Mouse (Mus musculus) urinary bladder, postnatal 36 days (tissue): ENCODE results near the gene Epha2.

ENCODE experiments used
- DNase-seq, 2 experiments: peaks; one replicate each; pipeline ENCODE4 v3.0.0; 2022; ENCODE audit warnings: low spot score in 2 of 2, mixed read lengths in 1 of 2

Epha2 gene

DNA sequence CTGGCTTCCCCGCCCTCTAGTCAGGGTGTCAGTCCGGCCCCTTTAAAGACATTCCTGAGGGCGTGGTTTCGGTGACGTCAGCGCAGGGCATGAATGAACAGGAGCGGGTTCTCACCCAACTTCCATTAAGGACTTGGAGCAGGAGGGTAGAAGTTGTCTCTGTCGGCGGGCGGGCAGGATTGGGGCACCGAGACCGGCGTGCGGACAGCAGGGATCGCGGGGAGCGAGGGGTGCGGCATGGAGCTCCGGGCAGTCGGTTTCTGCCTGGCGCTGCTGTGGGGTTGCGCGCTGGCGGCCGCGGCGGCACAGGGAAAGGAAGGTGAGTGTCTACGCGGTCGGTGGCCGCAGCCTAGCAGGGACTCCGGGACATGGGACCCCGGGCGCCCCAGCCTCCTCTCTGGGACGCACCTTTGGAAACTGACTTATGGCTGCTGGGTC lies at the start of gene Epha2:
TSS of gene Epha2 (plus strand) at position 125 of the 438 bp plus-strand sequence.
- DNase-seq: peak; percentile 91

DNA sequence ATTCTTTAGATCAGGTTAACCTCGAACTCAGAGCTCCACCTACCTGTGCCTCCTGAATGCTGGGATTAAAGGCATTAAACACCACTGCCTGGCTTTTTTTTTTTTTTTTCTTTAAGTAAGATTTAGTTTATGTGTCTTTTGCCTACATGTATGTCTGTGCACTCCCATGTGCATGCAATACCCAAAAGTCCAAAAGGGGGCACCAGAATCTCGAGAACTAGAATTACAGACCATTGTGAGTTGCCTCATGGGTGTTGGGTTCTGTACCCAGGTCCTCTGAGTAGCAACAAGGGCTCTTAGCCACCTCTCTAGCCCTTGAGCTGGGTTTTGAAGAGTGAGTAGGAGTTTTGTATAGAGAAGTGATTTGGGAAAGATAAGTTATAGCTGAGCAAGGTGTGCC lies 48.4 kb upstream of the Epha2 start:
- no peak for DNase-seq

DNA sequence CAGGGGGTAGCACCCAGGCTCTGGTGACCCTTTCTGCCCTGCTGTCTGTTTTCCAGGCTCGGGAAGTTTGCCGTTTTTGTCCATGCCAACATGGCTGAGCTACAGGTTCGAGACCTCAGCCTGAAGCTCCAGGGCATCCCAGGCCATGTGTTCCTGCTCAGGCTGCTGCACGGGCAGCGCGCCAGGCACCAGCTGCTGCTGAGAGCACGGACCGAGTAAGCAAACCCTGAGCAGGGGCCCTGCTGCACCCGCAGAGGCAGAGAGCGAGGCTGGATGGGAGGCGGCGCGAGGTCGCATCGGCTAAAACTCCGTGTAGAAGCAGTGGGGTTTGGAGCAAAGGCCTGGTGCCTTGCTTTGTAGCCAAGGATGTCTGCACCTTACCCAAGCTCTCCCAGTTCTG lies 46.8 kb upstream of the Epha2 start:
- DNase-seq: no peak

DNA sequence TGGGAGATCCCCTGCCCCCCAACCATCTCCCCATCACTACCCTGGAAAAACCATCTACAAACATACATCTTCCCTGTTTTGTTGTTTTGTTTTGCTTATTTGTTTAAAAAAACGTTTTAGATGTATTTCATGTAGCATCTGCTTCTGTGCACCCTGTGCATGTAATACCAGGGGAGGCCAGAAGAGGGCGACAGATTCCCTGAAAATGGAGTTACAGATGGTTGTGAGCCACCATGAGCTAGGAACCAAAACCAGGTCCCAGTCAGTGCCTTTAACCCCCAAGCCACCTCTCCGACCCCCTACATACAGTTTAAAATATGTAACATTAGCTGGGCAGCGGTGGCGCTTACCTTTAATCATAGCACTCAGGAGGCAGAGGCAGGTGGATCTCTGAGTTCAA lies 43.6 kb upstream of the Epha2 start:
- DNase-seq: no peak

DNA sequence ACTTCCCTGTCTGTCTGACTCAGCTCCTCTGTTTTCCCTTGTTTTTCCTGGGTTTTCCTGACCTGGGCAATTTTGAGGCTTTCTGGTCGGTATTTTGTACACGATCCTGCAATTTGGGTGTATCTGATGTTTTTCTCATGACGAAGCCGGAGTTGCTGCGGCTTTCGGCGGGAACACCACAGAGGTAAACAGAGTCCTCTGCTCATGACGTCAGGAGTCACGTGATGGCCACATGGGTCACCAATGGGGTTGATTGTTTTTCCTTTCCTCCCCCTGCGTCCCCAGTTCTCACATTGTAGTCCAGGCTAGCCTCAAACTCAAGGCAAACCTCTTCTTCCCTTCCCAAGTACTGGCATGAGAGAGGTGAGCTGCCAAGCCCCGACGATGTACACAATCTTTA lies 41.6 kb upstream of the Epha2 start:
- no peak for DNase-seq

DNA sequence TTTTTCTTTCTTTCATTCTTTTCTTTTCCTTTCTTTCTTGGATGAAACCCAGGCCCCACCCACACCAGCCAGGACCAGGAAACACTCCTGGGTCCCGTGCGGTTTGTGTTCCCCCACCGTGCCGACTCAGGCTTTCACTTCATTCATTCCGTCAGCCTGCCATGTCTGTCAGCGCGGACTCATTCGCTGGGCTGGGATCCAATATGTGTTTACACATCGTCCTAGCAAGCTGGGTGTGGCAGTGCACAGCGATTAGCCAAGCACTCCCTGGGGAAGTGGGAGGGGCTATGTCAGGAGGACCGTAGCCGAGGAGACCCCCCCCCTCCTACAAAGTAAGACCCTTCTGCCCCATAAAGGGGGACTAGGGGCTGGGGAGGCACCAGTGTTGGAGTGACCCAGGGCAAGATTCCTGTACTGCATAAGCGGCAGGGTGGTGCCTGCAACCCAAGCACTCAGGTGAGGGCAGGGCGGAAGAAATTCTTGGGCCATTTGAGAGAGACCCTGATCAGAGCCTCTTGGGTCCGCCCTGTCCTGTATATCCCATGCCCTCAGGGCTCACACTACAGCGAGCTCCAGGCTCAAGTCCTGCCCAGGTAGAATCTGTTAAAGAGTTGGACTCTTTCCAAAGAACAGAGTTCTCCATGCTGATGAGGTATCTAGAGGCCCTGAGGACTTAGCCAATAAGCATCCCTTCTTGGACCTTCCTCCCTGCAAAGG lies 40.9 kb upstream of the Epha2 start:
- DNase-seq: peak; percentile 65 to 75

DNA sequence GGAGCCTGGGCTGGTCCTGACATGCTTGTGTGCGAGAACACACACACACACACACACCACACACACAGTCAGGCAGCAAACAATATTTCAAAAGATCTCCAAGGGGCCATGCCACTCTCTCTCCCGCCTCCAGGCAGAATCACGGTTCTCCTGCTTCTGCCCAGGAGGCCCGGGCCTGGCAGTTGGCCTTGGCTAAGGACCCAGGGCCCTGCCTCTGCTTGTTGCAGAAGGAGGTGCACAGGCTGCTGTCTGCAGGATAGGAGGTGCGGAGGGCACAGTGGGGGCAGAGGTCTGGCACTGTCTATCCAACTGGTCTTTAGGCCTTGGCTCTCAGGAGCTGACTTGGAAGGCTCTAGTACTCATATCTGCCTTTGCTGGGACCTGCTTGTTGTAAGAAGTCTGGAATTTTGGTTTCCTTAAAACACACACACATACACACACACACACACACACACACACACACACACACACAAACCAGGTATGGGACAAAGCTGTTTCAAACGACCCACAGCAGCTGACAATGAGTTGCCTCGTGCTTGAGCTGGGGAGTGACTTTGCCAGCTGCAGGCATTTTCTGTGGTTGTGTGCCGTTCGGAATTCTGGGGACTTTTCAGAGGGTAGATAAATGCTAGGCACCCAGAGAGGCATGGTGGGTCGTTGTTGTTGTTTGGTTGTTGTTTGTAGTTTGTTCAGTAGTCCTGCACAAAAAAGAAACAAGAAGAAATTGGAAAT lies 38.0 kb upstream of the Epha2 start:
- DNase-seq: no peak

DNA sequence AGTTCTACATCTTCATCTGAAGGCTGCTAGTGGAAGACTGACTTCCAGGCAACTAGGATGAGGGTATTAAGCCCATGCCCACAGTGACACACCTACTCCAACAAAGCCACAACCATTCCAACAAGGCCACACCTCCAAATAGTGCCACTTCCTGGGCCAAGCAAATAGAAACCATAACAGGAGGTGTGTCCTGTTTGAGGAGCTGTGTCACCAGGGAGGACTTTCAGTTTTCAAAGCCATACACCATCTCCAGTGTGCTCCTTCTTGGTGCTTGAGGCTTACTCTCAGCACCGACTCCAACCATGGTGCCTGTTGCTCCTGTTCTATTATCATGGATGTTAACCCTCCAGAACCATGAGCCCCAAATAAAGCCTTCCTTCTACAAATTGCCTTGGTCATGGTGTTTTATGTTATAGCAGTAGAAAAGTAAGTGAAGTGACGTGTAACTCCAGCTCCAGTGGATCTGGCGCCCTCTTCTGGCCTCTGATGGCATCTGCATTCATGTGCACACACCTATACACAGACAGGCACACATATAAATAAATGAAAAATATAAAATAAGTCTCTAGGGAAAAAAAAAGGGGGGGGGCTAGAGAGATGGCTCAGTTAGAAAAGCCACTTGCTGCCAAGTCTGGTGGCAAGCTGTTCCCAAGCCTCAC lies 34.9 kb upstream of the Epha2 start:
- DNase-seq: no peak

DNA sequence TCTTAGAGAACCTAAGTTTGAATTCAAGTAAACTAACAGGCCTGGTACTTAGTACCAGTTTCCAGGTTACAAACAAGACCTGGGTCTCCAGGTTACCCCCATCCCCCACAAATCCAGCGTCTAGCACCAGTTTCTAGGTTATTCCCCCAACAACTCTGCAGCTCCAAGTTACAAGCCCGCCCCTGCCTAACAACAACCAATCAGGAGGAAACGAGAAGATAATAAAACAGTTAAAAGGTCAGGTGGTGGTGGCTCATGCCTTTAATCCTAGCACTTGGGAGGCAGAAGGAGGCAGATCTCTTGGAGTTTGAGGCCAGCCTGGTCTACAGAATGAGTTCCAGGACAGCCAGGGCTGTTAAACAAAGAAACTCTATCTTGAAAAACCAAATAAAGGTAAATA lies 33.8 kb upstream of the Epha2 start:
- DNase-seq: no peak

DNA sequence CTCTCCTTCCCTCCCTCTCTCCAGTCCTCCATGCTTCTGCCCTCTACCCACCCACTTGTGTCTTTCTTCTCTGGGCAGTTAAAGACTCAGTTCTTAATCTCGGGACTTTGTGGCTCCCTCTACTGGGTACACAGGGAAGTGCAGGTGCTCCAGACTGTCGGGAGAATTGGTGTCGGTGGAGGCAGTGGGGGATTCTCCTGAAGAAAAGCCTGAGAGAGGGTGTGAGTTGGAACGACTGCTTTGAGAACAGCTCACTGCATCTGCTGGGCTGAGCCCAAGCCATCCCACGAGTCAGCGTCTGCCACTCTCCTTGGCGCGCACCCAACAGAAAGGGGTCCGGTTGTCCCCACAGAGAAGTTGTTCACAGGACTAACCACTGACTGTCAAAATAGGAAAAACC lies 33.2 kb upstream of the Epha2 start:
- peak; percentile 51 to 57 for DNase-seq

DNA sequence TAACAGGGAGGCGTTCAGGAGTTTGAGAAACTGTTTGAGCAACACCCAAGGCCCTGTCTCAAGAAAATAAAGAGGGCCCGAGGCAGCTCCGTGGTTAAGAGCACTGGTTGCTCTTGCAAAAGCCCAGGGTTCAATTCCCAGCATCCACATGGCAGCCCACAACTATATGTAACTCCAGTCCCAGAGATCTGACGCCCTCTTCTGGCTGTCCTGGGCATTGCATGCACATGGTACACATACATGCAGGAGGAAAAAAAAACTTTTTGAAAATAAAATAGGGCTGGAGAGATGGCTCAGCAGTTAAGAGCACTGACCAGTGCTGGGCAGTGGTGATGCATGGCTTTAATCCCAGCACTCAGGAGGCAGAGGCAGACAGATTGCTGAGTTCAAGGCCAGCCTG lies 32.7 kb upstream of the Epha2 start:
- DNase-seq: no peak

DNA sequence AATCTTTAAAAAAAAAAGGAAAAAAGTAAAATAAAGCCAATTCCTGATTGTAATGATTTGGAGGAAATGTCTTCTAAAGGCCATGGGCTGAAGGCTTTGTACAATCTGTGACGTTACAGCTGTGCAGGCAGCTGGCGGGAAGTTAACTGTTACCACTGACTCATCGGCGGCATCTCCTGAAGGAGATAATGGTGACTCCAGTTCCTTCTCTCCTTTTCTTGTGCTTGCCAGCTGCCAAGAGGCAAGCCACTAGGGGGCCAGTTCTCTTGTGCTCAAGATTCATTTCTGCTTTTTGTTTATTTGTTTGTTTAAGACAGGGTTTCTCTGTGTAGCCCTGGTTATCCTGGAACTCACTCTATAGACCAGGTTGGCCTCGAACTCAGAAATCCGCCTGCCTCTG lies 32.0 kb upstream of the Epha2 start:
- no peak for DNase-seq

DNA sequence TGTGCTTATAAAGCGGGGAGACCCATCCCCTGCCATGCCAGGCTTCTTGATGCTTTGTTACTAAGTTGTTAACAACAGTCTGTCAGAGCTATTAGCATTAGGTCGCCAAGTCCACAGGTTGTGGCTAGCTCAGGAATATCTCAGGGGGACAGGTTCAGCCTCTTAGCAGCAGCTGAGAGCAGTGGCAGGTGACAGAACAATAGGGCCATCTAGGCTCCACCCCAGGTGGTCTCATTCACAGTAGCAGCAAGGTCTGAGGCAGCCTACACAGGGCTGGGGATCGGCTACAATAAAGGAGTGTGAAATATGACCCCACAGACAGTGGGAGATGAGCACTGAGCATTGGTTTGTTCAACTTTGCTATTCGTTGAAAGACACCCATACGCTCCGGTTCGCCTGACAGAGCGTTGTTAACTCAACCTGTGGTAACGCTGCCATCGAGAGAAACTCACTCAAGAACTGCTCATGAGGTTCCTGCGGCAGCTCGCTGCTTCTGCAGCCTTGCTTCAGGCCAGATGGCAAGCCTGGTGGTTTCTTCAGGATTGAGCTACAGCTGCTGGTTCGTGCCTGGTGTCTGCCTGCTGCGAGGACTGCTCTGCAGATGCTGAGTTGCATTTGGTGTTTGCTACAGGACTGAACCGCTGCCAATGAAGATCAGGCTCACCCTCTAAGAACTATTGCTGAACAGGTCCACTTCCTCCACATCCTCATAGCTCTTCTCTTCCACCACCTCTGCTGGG lies 30.7 kb upstream of the Epha2 start:
- DNase-seq: no peak

DNA sequence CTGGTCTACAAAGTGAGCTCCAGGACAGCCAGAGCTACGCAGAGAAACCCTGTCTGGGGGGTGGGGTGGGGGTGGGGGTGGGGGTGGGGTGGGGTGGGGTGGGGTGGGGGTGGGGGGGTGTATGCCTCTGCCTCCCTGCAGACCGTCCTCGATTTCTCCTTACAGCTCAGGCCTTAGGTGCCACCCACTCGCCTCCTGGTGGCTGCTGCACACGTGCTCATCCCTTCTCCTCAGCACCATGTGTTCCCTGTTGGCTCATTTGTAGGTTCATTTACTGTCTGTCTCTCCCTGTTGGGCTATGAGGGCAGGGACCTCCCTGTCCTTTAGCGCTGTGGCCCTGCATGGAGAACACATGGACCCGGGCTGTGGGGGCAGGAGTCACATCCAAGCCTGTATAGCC lies 29.8 kb upstream of the Epha2 start:
- DNase-seq: no peak

DNA sequence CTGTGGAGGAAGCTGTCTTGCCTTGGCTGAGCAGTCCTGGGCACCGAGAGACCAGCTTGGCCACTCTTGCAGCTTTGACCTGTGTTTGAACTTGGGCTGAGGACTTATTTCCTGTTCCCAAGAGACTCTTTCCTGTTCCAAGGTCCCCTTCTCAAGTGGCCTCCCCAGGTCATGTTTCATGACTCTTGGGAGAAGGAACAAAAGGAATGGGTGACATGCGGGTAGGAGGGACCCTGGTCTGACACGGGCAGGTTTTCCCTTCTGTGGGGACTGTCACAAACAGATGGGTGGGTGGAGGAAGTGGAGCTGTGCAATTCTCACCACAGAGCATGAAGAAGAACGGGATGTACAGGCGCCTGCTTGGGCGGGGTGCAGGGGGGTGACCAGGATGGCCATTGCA lies 29.3 kb upstream of the Epha2 start:
- no peak for DNase-seq

DNA sequence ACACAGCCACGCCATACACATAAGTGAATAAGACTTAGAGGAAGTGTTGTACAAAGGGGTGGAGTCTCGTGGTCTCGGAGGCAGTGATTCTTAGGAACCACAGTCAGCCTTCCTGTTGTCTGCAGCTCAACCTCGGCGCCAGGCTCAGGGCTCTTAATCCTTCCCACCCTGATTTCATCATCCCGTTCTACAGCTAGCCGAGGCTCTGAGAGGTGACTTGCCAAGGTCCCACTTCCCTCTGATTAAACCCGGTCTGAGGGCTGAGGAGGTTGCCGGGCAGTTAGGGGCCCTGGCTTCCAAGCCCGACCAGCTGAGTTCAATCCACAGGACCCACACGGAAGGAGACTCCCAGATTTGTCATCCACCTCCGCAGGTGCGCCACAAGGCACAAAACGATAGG lies 28.2 kb upstream of the Epha2 start:
- no peak for DNase-seq

DNA sequence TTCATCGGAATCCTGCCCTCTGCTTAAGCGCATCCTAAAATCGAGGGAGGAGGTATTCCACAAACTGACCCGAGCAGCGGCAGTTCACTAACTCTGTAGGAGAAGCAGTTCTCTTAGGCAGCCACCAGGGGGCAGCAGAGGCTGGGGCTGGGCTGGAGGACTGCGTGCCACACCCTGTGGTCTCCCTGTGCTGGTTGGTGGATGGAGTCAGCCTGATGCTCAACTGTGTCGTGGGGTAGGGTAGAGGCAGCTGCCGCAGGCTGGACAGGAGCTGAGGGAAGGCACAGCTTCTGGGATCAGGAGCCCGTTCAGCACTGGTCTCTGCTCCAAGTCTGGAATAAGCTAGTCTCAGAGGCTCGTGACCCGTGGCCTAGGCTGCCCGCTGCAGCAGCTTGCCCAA lies 27.7 kb upstream of the Epha2 start:
- peak; percentile 76 to 88 for DNase-seq

DNA sequence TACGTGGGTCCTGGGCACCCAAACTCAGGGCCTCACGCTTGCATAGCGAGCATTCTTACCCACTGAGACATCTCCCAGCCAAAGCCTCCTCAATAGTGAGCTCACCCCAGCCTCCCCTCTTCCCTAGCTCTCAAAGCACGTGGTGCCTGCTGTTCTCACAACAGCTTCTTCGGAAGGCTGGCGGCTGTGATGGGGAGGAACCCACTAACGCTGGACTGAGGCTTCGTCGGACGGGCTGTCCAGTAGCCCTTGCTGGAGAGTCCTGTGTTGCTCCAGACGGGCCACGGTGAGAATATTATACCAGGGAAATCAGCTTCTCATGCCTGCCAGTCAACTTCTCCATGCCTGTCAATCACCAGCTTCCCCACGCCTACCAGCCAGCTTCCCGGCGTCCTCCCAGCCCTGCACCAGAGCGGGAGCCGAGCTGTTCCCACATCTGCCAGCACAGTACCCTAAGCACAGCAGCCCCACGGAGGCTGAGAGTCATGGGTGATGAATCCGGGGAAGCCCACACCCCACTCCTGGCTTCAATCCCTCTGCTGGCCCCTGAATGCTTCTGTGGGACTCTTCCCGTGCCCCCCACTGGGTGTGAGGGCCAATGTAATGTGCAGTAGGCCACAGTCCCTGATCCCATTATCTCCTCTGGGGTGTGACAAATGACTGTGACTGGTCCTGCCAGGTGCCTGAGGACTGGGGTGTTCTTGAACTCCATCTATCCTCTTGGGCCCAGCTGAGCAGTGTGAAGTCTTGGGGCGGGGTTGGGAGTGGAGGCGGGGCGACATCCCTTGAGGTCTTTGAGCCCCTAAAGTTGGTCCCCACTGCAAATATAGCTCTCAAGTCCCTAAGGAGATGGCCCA lies 26.3 kb upstream of the Epha2 start:
- DNase-seq: no peak

DNA sequence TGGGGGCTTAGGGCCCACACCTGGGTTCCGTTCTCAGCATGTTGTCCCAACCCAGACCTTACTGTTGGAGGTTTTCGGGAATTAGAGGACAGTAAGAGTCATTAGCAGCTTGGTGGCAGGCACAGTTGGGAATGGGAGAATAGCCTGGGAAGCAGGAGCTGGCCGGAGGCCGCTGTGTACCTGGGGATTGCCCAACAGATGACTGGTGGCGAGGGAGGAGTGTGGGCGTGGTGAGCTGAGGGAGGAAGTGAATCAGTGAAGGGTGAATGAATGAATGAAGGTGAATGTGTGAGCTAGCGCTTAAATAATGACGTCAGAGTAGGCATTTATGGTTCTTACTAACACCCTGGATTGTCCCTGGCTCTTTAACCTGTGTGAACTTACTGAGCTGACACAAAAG lies 23.9 kb upstream of the Epha2 start:
- DNase-seq: no peak

DNA sequence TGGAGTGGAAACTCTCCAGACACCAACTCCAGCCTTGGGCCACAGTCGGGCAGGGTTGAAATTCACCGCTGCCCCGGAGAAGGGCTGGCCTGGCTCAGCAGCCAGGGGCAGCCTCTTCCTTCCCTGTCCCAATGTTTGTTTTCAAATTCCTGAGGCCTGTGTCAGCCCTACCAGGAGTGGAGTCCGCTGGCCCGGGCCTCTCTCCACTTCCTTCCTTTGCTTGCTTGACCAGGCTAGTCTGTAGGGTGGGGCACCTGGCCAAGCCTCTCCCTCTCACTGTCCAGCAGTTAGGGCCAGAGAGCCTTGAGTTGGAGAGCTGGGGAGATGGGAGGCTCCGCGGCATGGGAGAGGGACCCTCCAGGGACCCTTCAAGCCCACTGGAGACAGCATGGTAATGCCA lies 22.9 kb upstream of the Epha2 start:
- peak; percentile 87 to 92 for DNase-seq

DNA sequence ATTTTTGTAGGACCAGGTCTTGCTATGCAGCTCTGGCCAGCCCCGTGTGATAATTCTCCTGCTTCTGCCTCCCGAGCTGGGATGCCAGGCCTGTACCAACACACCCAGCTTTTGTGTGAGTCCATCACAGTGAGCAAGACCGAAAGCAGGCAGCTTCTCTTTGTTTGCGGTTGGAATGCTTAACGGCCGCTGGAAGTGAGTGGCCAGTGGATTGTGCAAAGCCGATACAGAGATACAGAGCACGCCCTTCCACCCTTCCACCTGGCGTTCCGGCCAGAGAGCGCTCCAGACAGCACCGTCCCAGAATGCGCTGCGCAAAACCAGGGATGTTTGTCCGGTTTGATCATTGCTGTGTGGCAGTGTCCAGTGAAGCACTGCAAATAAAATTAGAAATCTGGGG lies 21.7 kb upstream of the Epha2 start:
- DNase-seq: peak in 1 of 2 experiments; percentile 59
